Mouse (Mus musculus): Measurements from ENCODE around the gene Itih3.
A peak's percentile ranks its signal among the peaks of the same experiment; 100 is the strongest.

The Itih3 gene

DNA sequence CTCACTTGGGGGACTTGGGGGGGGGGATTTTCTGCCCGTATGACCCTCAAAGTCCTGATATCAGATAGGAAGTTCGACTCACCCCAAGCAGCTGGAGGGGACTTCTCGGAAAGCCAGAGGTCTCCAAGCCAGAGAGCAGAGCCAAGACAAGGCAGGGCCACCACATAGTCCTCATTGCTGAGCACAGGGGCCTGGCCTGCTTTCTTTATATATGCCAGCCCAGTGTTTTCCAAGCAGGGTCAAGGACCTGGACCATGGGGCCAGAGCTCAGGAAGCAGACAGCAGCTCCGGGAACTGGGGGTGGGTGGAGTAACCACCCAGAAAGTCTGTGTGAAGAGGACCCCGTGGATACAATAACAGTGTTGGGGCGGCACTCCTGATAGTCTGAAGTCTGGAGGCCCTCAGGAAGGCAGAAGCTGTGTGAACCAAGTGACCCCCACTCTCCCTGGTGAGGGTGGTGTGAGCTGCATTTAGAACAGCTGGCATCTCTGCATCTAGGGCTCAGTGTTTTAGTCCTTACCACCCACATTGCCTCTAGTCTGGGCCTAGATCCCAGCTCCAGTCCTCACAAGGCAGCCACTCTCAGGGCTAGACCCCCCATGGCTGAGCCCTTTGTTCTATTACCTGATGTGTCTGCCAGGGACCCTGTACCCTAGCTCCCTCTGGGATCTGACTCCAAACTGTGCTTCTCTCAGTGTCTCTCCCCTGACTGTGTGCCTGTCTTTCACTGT lies at the start of gene Itih3:
Gene Itih3, minus strand, starts transcription at position 386 of the 731 bp plus-strand sequence.
- no peak for DNase-seq (ENCODE audit: low spot score in 2 of 2)

DNA sequence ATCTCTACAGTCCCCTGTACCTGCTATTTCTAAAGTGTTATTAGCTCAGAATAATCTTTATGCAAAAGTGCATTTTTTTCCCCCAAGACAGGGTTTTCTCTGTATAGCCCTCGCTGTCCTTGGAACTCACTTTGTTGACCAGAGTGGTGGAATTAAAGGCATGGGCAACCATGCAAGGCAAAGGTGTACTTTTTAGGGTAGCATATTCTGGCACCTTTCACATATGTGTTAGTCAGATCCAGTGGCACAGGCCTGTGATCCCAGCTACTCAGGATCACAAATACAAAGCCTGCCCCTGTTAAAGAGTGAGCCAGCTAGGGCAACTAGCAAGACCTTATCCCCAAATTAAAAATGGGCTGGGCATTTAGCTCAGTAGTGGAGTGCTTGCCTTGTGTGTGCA lies 36.8 kb upstream of the Itih3 start:
- DNase-seq (ENCODE audit: low spot score in 2 of 2) = no peak

DNA sequence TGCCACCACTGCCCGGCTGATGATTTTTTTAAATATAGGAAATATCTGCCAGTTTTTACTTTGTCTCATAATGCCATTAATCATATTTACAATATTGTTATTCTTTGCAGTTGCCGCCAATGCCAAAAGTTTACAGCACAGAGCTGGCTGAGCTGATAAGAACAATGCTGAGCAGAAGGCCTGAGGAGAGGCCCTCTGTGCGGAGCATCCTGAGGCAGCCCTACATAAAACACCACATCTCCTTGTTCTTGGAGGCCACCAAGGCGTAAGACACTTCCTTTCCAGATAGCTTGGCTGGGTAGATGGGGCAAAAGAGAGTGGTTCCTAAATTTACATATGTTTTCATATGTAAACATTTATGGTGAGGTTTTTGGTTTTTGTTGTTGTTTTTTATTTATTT lies 35.5 kb upstream of the Itih3 start:
- DNase-seq (ENCODE audit: low spot score in 2 of 2) = no peak

DNA sequence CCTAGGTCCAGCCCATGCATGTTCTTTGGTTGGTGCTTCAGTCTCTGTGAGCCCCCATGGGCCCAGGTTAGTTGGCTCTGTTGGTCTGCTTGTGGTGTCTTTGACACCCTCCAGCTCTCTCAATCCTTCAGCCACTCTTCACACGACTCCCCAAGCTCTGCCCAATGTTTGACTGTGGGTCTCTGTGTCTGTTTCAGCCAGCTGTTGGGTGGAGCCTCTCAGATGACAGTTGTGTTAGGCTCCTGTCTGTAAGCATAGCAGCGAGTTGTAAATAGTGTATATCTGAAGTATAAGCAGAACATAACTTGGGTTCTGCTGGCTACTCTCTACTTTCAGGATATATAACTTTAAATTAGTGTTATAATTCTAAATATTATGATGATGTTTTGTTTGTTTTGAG lies 35.0 kb upstream of the Itih3 start:
- DNase-seq (ENCODE audit: low spot score in 2 of 2) = no peak

DNA sequence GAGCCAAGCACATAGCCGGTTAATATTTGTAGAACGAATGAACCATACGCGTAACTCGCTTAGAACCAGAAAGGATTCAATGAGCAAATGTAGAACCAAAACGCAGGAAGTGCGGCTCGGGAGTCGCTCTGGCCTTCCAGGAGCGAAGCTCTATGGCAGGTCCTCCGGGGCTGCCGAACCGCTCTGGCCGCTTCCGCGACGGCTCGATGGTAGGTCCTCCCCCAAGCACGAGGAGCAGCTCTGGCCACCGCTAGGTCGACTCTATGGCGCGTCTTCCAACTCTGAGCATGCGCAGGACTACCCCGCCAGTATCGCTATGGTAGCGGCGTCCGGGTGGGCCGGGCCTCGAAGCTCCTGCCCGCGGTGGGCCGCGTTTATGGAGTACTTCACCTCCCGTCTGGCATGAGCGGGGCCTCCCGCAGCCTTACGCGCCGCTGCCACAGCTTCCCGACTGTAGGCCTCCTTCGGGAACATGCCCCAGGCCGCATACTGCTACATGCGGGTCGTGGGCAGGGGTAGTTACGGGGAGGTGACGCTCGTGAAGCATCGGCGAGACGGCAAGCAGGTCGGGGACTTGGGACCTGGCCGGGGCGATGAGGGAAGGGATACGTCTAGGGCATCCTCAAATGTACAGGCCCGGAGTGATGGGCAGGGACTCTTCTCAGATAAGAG lies 27.7 kb upstream of the Itih3 start, which contains the start of gene Nek4:
Gene Nek4, plus strand, starts transcription at position 224 of the 672 bp plus-strand sequence.
- peak; percentile 89 to 94 for DNase-seq (ENCODE audit: low spot score in 2 of 2)

DNA sequence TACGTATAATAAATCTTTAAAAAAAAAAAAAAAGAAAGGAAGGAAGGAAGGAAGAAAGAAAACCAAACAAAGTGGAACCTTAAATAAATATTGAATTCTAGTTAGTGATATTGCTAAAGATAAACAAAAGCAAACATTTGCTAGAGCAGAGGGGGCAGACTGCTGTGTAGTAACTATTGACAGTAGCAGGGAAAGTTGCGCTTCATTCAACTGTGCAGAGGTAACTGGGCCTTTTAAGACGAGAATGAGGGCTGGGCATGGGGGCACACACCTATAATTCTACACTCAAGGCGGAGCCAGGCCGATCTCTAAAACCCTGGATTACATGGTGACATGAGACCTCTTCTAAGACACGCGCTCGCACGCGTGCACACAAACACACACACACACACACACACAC lies 26.4 kb upstream of the Itih3 start:
- no peak for DNase-seq (ENCODE audit: low spot score in 2 of 2)

DNA sequence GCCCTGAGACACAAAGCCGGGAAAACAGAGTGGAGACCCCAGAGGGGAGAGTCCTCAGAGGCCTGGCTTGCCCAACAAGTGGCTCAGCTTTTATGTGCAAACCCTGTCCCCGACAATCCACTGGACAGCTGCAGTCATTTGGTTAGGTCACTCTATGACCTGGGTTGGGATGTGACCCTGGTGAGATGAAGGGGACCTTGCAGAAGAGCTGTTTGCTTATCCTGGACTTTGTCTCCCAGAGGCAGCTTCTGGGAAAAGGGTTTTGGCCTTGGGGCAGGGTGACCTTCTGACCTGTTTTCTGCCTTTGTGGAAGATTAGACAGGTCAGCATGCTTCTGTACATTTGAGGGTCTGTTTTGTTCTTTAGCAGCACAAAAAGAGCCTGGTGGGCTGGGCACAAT lies 21.2 kb upstream of the Itih3 start:
- DNase-seq (ENCODE audit: low spot score in 2 of 2) = no peak

DNA sequence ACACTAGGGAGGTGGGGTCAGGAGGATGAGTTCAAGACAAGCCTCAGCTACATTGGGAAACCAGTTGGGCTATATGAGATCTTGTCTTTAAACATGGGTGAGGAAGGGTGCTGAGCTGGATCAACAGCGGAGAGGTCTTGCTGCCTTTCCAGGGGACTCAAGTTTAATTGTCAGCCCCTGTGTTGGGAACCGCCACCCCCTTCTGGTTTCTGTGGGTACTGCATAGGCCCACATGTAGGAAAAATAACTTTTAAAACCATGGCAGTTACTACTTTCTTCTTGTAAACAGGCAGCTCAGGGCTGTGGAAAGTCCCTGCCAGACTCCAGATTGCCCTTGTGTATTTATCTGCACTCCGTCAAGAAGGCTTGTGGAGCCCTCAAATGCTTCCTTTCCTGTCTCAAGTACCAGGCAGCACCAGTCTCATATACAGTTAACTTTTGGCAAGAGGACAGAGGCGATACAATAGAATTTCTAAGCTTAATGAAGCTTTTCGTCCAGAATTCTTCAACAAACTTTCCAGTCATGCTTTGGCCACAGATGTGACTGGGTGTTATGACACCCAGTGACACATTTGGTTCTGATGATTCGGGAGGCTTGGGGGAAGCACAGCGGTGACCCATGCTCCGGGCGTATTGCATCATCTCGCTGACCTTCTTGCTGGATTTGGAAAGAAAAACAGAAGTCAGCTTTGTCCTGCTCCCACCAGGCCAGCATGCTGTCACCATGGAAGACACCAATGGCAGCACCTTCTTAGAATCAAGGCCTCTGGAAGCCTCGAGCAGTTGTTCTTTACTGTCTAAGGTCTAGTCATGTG lies 20.5 kb upstream of the Itih3 start:
- DNase-seq (ENCODE audit: low spot score in 2 of 2) = peak; percentile 35 to 36

DNA sequence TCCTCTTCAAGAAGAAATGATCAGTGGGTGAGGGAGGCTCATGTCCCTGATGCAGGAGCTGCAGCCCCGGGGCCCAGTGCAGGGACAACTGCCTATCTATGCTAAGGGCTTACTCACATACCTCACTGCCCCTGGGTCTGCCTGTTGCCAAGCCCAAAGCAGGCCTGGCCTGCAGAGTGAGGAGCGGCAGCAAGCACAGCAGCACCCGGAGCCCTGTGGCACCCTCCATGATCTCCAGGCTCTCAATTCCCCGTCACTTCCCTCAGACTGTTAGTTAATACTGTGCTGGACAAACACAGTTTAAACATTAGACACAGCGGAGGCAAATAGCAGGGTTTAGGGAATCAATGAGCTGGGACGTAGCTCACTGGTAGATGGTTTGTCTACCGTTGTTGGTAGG lies 19.5 kb upstream of the Itih3 start, which contains the start of gene Itih1:
Gene Itih1, minus strand, starts transcription at position 252 of the 400 bp plus-strand sequence.
- no peak for DNase-seq (ENCODE audit: low spot score in 2 of 2)

DNA sequence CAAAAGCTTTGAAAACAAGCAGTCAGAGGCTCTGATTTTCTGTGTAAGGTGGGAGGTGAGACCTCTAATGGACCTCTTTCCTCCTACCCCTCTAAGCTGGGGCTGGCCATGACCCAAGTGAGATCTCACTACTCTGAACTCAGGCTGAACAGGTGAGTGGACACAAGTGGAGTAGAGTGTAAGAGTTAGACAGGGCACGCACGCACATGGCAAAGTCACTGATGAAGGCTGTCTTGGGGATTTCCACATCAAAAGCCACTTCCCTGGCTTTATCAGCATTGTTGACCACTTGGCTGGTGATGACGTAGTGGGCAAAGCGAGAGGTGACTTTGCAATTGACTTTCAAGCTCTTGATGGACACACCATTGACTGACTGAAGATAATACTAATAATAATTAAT lies 18.7 kb upstream of the Itih3 start:
- no peak for DNase-seq (ENCODE audit: low spot score in 2 of 2)

DNA sequence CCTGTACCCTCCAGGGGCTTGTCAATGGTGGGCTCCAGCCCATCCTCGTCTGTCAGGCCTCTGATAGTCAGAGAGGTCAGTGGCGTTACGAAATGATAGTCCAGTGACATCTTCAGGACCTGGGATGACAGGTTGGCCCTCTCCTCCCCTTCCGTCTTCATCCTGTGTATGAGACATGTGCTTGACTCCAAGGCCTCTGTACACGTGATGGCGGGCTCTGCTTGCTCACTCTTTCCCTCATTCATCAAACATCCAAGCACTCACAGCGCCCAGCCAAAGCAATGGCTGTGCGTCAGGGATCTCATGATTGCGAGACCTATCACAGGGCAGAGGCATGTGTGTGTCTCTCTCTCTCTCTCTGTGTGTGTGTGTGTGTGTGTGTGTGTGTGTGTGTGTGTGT lies 9.8 kb upstream of the Itih3 start:
- DNase-seq (ENCODE audit: low spot score in 2 of 2) = no peak

DNA sequence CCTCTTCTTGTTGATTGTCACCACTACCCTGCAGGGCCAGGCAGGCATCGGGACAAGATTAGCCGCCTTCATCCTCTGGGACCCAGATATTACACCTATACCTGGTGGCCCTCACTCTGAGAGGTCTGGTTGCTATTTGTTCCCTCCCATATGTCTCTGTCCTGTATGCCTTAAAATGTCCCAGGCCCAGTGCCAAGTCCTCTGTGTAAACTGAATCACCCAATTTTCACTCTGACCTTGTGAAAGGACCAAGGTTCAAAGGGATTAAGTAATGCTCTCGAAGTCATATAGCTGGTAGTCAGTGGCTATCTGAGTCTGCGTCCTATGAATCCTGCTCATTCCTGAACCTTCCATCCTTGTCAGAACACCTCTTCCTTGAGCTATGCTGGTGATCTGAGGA lies 6.8 kb upstream of the Itih3 start:
- no peak for DNase-seq (ENCODE audit: low spot score in 2 of 2)

DNA sequence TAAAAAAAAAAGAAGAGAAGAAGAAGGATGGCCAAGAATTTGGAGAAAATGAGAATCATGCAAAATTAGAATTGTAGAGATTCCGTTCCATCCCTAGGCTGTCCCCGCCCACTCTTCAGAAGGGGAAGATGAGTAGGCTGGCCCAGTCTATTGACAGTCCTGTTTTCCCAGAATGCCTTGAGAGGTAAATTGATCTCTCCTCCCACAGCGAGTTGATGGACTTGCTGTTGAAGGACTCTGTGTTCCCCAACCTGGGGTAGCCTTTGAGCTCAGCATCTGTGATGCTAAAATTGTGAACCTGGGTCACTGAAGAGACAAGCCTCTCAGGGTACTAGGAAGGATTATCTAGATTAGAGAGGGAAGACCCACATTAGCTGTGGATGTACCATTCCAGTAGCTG lies 1.9 kb upstream of the Itih3 start:
- no peak for DNase-seq (ENCODE audit: low spot score in 2 of 2)

DNA sequence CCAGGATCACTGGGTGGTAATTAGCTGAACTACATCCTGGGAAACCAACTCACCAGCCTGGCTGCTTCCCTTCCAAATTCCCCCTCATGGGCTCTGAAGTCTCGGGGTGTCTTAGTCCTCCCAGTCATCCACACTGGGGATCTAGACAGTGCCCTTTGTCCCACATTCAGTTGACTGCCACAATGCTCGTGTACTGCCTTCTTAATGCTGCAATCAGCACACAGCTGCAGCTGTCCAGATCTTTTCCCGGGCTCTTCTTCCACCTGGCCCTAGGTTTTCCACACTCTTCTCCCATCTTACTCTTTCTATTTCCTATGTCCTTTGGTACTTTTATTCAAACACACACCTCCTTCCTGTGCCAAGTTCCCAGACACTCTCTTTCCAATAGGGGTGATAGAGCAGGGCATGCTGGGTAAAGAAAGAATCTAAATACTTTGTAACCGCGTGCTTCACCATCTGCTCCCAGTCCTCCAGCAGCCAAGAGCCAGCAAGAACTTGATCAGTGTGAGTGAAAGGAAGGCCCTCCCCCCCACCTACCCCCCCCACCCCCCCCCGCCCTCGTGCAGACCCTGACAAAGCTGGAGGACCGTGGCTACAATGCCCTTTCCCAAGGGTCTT lies 1.4 kb downstream of the Itih3 start:
- no peak for DNase-seq (ENCODE audit: low spot score in 2 of 2)

DNA sequence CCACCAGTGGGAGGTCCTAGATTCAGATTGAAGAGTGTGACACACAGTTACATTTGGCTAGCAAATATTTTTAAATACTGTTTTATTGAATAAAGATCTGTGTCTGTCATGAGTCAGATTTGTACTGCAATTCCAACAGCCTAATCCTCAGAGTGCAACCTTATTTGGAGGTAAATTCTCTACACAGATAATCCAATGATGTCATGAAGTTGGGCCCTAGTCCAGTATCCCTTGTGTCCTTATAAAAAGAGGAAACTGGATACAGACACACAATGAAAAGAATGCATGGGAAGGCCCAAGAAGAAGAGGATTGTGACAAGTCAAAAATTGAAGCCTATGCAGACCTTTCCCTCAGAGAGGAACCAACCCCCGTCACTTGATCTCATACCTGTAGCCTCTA lies 7.0 kb downstream of the Itih3 start:
- DNase-seq (ENCODE audit: low spot score in 2 of 2) = no peak

DNA sequence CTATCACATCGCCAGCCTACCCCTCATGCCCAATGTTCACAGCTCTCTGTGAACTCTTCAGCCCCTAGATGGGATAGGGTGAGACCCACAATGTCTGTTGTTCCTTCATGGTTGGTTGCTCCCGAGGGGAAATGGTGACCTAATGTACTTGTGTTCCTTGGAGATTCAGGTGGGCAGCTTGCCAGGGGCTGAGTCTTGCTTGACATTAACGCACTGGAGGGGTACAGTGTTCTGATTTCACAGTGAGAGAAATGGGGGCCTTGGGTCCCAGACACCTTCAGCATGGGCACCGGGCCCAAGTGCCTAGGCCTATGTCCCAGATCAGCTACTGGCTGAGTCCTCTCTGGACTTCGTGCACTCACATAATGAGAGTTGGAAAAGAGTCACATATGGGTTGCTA lies 10.2 kb downstream of the Itih3 start:
- DNase-seq (ENCODE audit: low spot score in 2 of 2) = no peak

DNA sequence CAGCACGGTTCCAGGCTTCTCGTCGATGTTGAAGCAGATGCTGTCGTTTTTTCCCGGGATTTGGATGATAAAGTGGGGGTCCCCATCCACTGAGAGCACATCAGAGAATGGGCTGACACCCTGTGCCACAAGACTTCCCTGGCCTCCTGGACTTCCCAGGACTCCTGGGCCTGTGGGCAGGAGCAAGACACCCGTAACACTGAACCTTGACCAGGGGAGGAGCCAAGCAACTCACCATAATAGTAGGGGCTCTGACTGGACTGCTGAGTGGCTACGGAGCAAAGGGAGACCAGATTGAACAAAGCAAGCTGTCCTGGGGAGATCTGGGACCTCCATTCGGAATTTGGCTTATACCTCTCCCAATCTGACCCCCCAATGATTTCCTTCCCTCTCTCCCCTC lies 10.9 kb downstream of the Itih3 start:
- no peak for DNase-seq (ENCODE audit: low spot score in 2 of 2)

DNA sequence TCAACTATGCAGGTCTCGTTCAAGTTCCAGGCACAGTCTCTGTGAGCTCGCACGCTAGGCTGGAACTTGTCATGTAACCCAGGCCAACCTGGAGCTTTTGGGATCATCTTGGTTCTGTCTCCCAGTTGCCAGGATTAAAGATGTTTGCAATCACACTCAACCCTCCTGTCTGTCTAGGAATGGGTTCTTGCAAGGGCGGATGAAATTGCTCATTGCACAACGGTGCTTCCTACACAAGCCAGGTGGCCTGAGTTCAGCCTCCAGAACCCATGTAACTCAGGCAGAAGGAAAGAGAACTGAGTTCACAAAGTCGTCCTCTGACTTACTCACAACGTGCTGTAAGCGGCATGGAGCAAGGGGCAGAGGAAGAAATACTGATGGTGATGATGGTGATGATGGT lies 12.4 kb downstream of the Itih3 start:
- no peak for DNase-seq (ENCODE audit: low spot score in 2 of 2)

DNA sequence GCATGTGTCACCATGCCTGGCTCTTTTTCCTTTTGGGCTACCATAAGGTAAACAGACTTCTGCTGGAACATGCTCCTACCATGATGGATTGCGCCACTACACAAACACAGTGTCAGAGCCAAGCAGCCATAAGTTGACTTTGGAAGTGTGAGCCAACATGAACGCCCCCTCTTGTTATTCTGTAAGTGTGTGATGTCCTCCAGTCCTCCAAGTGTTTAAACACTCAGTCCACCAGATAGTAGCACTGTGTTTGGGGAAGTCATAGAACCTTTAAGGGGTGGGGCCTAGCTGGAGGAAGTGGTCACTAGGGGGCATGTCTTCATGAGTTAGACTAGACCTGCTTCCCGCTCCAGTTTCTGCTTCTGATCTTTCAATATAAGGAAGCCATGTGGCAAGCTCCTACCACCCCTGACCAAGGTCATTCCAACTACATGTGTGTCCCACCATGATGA lies 15.7 kb downstream of the Itih3 start:
- DNase-seq (ENCODE audit: low spot score in 2 of 2) = no peak

DNA sequence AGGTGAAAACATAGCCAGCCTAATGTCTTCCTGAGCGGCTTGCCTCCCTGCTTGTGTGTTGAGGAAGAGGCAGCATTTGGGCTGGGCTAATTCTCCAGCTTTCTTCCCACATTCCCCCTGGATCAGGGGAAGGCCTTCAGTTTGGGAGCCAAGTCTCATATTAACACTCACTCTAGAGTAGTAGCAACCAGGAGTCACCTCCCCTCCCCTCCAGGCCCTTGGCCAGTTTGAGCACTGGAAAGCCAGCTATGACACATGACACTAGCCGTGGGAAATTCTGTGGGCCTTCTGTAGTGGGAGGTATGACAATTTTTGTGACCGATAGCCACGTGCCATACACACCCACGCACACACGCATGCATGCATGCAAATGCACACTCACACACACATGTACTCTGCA lies 17.6 kb downstream of the Itih3 start:
- no peak for DNase-seq (ENCODE audit: low spot score in 2 of 2)

DNA sequence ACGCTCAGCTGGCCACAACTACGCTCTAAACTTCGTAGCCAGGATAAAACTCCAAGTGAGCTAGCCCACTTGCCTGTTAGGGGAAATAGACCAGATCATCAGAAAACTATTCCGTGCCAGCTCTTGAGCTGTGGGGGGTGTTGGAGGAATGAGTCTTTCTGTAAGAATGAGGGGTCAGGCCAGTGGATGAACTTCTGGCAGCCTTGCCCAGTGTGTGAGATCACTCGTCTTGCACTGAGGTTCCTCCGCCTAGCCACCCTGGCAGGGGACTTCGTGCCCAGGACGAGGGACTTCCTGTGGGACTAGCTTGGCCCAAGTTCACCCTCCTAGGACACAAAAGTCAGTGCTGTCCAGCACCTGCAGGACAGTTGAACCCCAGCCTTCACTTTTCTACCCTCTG lies 19.3 kb downstream of the Itih3 start:
- no peak for DNase-seq (ENCODE audit: low spot score in 2 of 2)

DNA sequence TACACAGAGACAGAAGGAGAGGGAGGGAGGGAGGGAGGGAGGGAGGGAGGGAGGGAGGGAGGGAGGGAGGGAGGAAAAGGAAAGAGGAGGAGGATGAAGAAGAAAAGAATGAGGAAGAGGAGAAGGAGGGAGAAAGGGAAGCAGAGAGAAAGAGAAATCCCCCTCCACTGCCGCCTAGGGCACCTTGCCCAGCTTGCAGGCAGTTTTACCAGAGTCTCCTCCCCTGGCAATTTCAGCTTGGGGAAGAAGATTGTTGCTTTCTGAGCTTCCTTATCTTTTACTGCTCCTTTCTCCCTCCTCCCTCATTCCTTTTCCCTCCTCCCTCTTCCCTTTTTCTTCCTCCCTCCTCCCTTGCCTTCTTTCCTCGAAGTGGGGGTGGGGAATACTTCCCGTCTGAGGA lies 20.5 kb downstream of the Itih3 start:
- DNase-seq (ENCODE audit: low spot score in 2 of 2) = no peak

All from urinary bladder, adult 18-20 months (tissue).